Mouse (Mus musculus): ENCODE data around the gene Sfrp2.

GRCm38 (mm10) chr3:83811987-83812386, 45.9 kb downstream of the Sfrp2 start:
- TF ChIP-seq CTCF (IDR thresholded peaks at IDR 0.05; ENCODE audit: low read depth) (no peak), EP300 (IDR thresholded peaks at IDR 0.05; ENCODE audit: low read depth) (no peak)

Measured in heart, postnatal 0 days (tissue).